Mouse (Mus musculus) bone marrow, adult 2 months (tissue): ENCODE results near the gene Pik3r1. TPM values are rescaled to one million over a fixed set of nuclear protein-coding genes. Genes with fewer than 3 reads are reported as not detected.
A peak's percentile ranks its signal among the peaks of the same experiment; 100 is the strongest.

Source experiments
- H3K27ac ChIP-seq: fragments of 200-500 bp; 2 replicates; pipeline ENCODE4 v1.5.1; 2012; ENCODE audit warnings: low read depth, mild to moderate bottlenecking, control low read depth, inconsistent platforms, low read length; ENCODE audit not compliant: control insufficient read depth, poor library complexity, insufficient read depth
- H3K4me1 ChIP-seq: fragments of 200-500 bp; 2 replicates; pipeline ENCODE4 v1.6.1; 2011; ENCODE audit warnings: low read length; ENCODE audit not compliant: control insufficient read depth, insufficient read depth
- H3K4me3 ChIP-seq: fragments of 200-500 bp; replicated peaks from 2 replicates; pipeline ENCODE3; 2011; ENCODE audit warnings: mild to moderate bottlenecking, low read depth, low read length, control low read depth; ENCODE audit not compliant: control insufficient read depth
- CTCF ChIP-seq: fragments of 200-500 bp; IDR thresholded peaks from 2 replicates; pipeline ENCODE4 v1.5.1; 2011; ENCODE audit warnings: low read length, control low read depth; ENCODE audit not compliant: control insufficient read depth, insufficient read depth
- POLR2A ChIP-seq: fragments of 200-500 bp; IDR thresholded peaks from 2 replicates; pipeline ENCODE4 v1.6.1; 2011; ENCODE audit warnings: low read depth, mild to moderate bottlenecking, control low read depth, low read length, borderline replicate concordance; ENCODE audit not compliant: control insufficient read depth
- WGBS: fragments of 180-500 bp; shearing (Covaris S2); methylation state at CpG from one replicate; pipeline ENCODE4 v1.1.7; 2018; 5-methylcytosine and 5-hydroxymethylcytosine counted together
- polyA plus RNA-seq: library from polyadenylated mRNA; stranded (reverse); fragments of >200 nt; gene quantifications from 2 replicates; pipeline ENCODE4 v1.2.4, GENCODE M21; 2011; ENCODE audit warnings: low replicate concordance; ENCODE audit not compliant: missing spikeins, insufficient read depth, insufficient read length

Pik3r1 gene
- polyA plus RNA-seq, 1 experiment, result 34.7 TPM

DNA sequence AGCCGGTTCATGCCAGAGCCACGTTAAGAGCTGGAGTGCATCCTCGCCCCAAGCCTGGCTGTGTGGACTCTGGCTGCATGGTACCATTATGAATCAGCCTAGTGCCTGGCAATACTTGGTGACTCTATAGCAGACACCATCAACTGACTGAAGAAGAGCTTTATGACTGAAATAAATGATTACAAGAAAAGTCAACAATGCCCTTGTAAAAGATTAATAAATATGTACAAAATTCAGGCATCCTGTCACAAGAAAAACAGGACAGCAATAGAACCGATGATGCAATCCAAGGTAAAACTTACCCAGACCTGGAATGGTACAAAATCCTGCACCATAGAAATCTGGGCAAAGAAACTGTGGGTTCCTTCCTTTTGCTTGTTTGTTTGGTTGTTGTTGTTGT is 11.0 kb upstream of the Pik3r1 start:
- H3K27ac ChIP-seq, result no peak overlapping the region
- 86% methylated on average over 4 of the region's 4 CpGs for WGBS
- no peaks in the 10 kb centered on the region for H3K4me1 ChIP-seq
- TF ChIP-seq POLR2A (no peak), CTCF (no peak)
- no peak overlapping the region for H3K4me3 ChIP-seq

DNA sequence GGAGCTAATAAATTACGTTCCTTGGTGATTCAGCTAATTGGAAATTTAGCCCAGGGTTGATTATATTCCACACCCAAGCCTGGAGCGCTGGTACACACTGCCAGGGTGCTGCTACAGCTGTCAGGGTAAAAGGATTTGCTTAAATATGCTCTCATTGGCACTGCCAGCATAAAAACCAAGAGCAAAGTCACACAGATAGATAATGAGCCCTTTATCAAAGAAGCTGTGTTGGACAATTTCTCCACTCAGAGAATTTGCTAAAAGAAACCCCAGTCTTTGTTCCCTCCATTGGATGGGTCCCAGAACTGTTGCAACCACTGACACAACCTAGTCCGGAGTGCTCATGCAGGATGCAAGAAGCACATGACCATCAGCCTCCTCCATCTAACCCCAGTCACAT is 9.8 kb upstream of the Pik3r1 start:
- Histone ChIP-seq H3K27ac (no peak overlapping the region), H3K4me3 (no peak overlapping the region), H3K4me1 (no peaks in the 10 kb centered on the region)
- 76% methylated on average over 3 of the region's 3 CpGs for WGBS
- TF ChIP-seq POLR2A (no peak), CTCF (no peak)

DNA sequence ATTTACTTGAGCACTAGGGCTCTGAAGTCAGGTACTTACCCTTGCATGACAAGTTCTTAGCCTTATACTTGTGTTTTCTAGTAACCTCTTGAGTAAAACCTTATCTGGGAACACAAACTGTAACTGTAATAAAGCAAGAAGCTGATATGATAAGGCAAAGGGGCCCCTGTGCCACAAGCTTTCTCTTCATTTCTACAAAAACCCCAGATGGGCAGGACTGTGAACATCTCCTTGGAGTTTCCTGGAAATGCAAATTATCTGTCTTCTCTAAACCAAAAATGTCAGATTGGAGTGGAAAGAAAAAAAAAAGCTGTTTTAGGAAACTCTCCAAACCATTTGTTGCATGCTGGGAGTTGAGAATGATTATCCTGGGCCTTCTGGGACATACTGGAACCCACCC is 3.1 kb upstream of the Pik3r1 start:
- Histone ChIP-seq H3K4me3 (no peak overlapping the region), H3K4me1 (no peaks in the 10 kb centered on the region), H3K27ac (no peak overlapping the region)
- TF ChIP-seq POLR2A (no peak), CTCF (no peak)

DNA sequence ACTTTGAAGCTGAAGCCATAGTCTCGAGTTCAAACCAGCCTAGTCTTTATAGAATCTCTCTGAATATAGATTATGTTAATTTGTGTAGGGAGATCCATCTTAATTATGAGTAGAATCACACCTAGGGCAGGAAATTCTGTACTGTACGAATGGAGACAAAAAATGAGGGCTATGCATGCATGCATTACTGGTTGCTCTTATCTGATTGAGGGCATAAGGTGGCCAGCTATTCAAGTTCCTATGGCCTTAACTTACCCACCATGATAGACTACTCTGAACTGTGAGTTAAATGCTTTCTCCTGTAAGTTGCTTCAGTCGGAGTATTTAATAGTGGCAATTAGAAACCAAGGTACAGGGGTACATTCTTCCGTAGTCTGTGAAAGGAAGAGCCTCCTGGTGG is 1.9 kb upstream of the Pik3r1 start:
- 85% methylated on average over 4 of the region's 4 CpGs for WGBS
- no peaks in the 10 kb centered on the region; the same call in 1 of the 2 replicates for H3K4me1 ChIP-seq
- no peak for TF ChIP-seq POLR2A
- H3K4me3 ChIP-seq, result no peak overlapping the region
- H3K27ac ChIP-seq, result no peak overlapping the region

DNA sequence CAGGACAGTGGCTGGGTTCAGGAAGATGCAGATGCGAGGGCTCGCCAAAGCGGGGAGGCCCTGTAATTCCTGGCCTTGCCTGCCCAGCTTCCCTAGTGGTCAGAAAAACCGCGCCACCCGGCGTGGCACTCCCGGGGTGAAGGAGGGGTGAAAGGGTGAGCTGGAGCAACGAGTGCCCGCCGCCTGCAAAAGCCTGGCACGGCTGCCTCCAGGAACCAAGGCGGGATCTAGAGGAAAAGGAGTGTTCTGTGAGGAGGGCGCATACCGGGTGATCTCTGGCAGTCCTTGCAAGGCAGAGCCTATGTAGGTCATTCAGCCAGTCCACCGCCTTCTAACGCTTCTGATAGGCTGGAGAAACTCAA is 594 bp upstream of the Pik3r1 start:
- TF ChIP-seq CTCF (no peak), POLR2A (no peak)
- Histone ChIP-seq H3K4me1 (no peaks in the 10 kb centered on the region; the same call in 1 of the 2 replicates), H3K27ac (peak overlapping the region; percentile 49; the same call in 1 of the 2 replicates), H3K4me3 (peak overlapping the region; percentile 59)
- 3% methylated on average over 17 of the region's 17 CpGs for WGBS

DNA sequence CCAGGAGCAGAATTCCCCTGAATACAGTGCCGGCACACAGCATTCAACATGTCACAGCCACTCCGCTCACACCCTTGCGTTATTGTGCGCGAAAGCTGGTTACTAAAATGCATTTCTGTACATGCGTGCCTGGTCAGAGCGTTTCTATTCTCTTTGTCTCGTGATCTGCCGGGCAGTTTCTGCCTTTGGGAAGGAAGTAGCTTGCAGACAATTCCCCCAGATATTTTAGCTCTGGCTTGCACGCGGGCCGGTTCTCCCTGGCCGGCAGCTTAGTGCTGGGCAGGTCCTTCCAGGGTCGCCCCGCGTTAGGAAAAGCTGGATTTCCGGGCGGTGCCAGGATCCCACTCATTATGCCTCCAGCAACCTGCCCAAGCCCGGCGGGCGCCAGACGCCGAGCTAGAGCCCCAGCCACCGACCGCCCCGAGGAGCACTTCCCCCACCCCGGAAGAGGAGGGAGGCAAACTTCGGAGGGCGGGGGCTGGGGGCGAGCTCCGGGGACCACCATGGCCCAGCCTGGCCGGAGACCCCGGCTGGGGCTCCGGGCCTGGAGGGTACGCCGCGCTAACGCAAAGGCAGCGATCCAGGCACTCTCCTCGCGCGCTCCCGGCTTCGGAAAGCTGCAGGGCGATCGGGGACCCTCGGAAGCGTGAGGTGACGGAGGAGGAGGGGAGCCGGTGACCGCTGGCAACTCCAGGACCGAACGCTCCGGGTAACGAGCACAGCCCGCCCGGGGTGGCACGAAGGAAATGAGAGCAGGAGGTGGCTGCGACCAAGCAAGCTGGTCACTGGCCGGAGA is 806 bp downstream of the Pik3r1 start:
- peak overlapping the region; percentile 96 for H3K27ac ChIP-seq
- WGBS, result under 1% methylated on average over 60 of the region's 60 CpGs
- peaks cover 2% of the 10 kb centered on the region; the same call in 1 of the 2 replicates for H3K4me1 ChIP-seq
- TF ChIP-seq CTCF (no peak), POLR2A (0 out of 2 replicates have a peak, but pooled peaks have one; percentile 6)
- peak overlapping the region; percentile 98 for H3K4me3 ChIP-seq

DNA sequence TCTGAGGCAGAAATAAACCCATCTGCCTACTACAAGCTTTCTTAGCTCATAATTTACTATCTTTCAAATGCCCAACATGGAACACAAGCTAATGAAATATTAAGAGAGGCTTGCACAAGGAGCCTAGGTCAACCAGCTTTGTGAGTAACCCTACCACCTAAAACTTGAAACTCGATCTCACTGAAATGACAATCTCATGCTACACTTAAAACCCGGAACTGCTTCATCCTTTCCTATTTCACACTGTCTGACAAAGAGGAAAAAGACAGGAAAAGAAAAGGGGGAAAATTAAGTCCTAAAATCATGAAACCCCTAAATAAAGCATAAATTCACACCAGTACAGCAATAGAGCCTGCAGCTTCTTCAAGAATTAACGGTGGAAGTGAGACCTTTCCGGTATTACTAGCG is 1.4 kb downstream of the Pik3r1 start:
- H3K27ac ChIP-seq, result peak overlapping the region; percentile 96; the same call in 1 of the 2 replicates
- peak overlapping the region; percentile 98 for H3K4me3 ChIP-seq
- TF ChIP-seq POLR2A (no peak), CTCF (no peak)
- peaks cover 2% of the 10 kb centered on the region; the same call in 1 of the 2 replicates for H3K4me1 ChIP-seq
- WGBS, result 0% methylated on average over 5 of the region's 5 CpGs

DNA sequence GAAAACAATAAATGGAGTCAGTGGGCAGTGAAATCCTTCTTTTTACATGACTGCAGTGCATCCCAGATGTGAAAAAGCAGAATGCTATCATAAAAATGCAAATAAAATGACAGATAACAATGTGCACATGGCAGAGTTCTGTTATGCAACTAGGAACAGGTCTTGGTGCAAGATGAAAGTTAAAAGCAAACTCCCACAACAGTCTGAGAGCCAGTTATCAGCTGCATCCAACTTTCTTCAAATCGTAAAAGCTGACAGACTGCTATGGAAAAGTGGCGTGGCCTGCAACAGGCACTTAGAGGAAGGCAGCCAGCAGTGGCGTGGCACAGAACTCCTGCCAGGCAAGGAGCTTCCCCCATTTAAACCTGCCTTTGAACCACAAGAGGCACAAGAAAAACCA is 2.0 kb downstream of the Pik3r1 start:
- TF ChIP-seq POLR2A (no peak), CTCF (no peak)
- WGBS, result 2% methylated on average over 3 of the region's 3 CpGs
- Histone ChIP-seq H3K4me3 (peak overlapping the region; percentile 14), H3K27ac (no peak overlapping the region), H3K4me1 (peaks cover 5% of the 10 kb centered on the region)

DNA sequence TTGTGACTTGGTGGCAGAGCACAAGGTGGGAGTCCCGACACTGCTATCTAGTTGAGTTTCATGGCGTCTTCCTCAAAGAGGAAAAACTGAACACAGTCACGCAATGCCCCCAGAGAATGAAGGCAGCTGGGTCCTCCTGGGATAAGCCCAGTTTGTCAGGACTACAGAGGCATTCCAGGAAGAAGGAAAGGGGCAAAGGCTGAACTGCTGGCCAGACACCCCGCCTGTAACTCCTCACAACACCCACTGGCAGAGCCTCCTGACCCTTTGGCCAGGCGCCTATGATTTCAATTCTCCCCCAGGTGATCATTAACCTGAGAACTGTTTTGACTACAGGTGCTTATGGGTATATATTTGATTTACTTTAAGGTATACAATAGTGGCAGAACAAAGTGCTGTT is 3.9 kb downstream of the Pik3r1 start:
- TF ChIP-seq CTCF (no peak), POLR2A (no peak)
- H3K27ac ChIP-seq, result no peak overlapping the region
- no peak overlapping the region for H3K4me3 ChIP-seq
- H3K4me1 ChIP-seq, result peaks cover 9% of the 10 kb centered on the region
- 78% methylated on average over 5 of the region's 5 CpGs for WGBS
